Mouse (Mus musculus) Patski (cell line): Measurements from ENCODE around the gene Capzb. TPM values are rescaled to one million over a fixed set of nuclear protein-coding genes. Genes with fewer than 3 reads are reported as not detected.

Experiments used
- ATAC-seq: fragments of 100-300 bp; one replicate; pipeline ENCODE4 v1.8.0; 2021
- CTCF ChIA-PET: fragments of 350-600 bp; sonication (Branson Sonifier 250); formaldehyde crosslinking; loops from one replicate; lab custom pipeline; 2022; ENCODE audit warnings: inconsistent platforms; lab: Charles Lee
- POLR2A ChIA-PET: fragments of 350-600 bp; sonication (Branson Sonifier 250); formaldehyde crosslinking; loops from one replicate; lab custom pipeline; 2022; ENCODE audit warnings: antibody characterized with exemption, inconsistent platforms; lab: Charles Lee
- DNase-seq: peaks from one replicate; pipeline ENCODE4 v3.0.0-alpha.2; 2011; ENCODE audit warnings: low read depth, low spot score
- H3K27me3 ChIP-seq: fragments of 371-371 bp; one replicate; pipeline ENCODE4 v1.5.1; 2021
- CTCF ChIP-seq: fragments of 100-300 bp; IDR thresholded peaks from one replicate; pipeline ENCODE4 v1.5.1; 2021
- in situ Hi-C: fragments of 300-500 bp; cut with MboI; formaldehyde crosslinking; loops from 3 replicates; pipeline ENCODE4 v1.11.1; 2018; ENCODE audit warnings: low pct_unique_long_range_greater_than_20kb, mixed read lengths
- polyA plus RNA-seq: library from polyadenylated mRNA; unstranded; gene quantifications from one replicate; pipeline ENCODE4 v1.2.3, GENCODE M21; 2021

Capzb gene
- polyA plus RNA-seq, 1 experiment from 2014 or later: 305 TPM

DNA sequence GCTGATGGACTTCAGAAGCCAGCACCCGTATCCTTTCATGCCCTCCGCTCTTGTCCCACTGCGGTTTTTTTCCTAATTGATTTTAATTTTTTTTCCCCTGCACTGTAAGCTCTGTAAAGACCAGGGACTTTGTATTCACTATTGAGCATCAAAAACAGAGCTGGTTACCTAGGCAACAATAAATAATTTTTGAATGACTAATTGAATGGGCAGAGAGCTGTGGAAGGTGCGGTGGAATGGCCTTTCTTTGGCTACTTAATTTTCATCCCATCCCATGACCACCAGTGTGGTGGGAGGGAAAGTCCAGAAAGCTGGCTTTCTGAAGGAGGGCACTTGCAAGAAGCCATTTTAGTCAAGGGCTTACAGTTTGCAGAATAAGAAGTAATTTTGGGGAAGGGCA, 41.6 kb downstream of the Capzb start:
- in situ Hi-C loops: no loop called here
- ChIA-PET CTCF (interaction anchor here (0.7 to 0.9 kb wide), 2 partner anchors 10 to 13 kb away, joined by 3 read pairs; no protein-coding TSS in a partner anchor), POLR2A (interaction anchor here (0.6 kb wide), 1 partner anchor 11 kb away, joined by 4 read pairs; no protein-coding TSS in a partner anchor)
- ATAC-seq (no peak), DNase-seq (no peak)
- no peak for TF ChIP-seq CTCF
- no peaks in the 10 kb centered on the region for H3K27me3 ChIP-seq

- H3K27me3 ChIP-seq: no peaks in the 10 kb centered on the region
- ChIA-PET CTCF (no interaction called here), POLR2A (no interaction called here)
- no peak for TF ChIP-seq CTCF
- ATAC-seq (no peak), DNase-seq (no peak)
- in situ Hi-C loops: no loop called here
These were observed 42.9 kb downstream of the Capzb start for GRCm38 (mm10) chr4:139235556-139235955.

DNA sequence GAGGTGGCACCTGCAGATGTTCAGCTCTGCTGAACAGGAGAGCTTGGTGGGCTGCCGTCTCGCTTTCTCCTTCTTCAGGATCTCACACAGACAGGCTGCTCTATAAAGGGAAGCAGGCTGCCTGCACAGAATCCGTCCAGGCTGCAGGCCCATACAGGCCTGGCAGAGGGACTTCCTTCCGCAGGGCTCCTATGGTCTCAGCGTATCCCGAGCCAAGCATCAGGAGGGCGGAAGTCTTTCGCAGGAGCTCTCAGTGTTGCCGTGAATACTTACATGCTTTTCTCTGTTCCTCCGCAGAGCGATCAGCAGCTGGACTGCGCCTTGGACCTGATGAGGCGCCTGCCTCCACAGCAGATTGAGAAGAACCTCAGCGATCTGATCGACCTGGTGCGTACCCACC, 45.9 kb downstream of the Capzb start:
- H3K27me3 ChIP-seq: no peaks in the 10 kb centered on the region
- ATAC-seq (no peak), DNase-seq (no peak)
- POLR2A ChIA-PET: no interaction called here
- CTCF ChIA-PET: no interaction called here
- no peak for TF ChIP-seq CTCF
- in situ Hi-C loops: no loop called here

GRCm38 (mm10) chr4:139240334-139240733, 47.6 kb downstream of the Capzb start:
- POLR2A ChIA-PET: no interaction called here
- in situ Hi-C loops: no loop called here
- DNase-seq: no peak
- CTCF ChIA-PET: interaction anchor here (0.7 kb wide), 1 partner anchor 155 kb away, joined by 3 read pairs; no protein-coding TSS in a partner anchor
- no peak for ATAC-seq
- no peak for TF ChIP-seq CTCF
- no peaks in the 10 kb centered on the region for H3K27me3 ChIP-seq

GRCm38 (mm10) chr4:139241678-139242606, 49.2 kb downstream of the Capzb start:
- CTCF ChIA-PET: interaction anchor here (1.8 kb wide), 1 partner anchor 9 kb away, joined by 4 read pairs; no protein-coding TSS in a partner anchor

DNA sequence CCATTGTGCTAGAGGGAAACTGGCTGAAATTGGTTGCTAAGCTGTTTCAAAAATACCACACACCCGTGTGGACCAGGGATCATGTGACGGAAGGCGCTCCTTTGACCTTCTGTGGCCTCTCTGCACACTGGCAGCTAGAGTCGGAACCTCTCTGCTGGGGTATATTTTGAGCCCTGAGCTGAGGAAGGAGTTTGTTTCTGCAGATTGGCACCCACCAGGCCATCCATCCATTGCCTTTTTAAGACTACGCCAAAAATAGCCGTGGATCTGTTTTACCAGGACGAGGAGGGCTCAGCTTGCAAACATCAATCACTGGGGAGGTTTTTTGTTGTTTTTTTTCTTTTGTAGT, 49.9 kb downstream of the Capzb start:
- ATAC-seq: no peak
- ChIA-PET POLR2A (no interaction called here), CTCF (interaction anchor here (1.8 kb wide), 1 partner anchor 9 kb away, joined by 4 read pairs; no protein-coding TSS in a partner anchor)
- in situ Hi-C loops: no loop called here
- no peaks in the 10 kb centered on the region for H3K27me3 ChIP-seq
- DNase-seq: no peak
- TF ChIP-seq CTCF: no peak

More at GRCm38 (mm10) chr4:139241678-139242606, 49.2 kb downstream of the Capzb start:
- DNase-seq (no peak), ATAC-seq (no peak)
- in situ Hi-C loops: no loop called here
- no peak for TF ChIP-seq CTCF
- no peaks in the 10 kb centered on the region for H3K27me3 ChIP-seq
- POLR2A ChIA-PET: interaction anchor here (1.1 kb wide), 1 partner anchor 38 kb away, joined by 4 read pairs; no protein-coding TSS in a partner anchor

DNA sequence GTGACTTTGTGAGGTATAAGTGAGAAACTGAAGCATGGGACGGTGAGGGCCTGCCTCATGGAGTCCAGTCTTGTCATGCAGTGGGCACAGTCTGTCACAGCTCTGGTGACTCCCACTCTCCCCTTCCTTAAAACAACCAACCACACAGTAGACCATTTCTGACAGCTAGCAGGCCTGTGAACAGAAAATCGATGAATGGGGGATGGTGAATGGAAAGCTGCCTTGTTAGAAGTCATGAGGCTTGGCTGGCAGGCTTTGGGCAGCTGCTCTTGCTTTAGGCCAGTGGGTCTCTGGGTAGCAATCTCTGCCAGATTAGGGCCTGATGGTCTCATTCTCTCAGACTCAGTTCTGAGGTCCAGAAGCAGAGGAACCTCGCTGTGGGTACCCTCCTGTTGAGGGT, 51.5 kb downstream of the Capzb start:
- no peak for TF ChIP-seq CTCF
- H3K27me3 ChIP-seq: no peaks in the 10 kb centered on the region
- in situ Hi-C loops: no loop called here
- ATAC-seq (no peak), DNase-seq (no peak)
- ChIA-PET CTCF (interaction anchor here (0.8 to 1.3 kb wide), 3 partner anchors 10 to 23 kb away, joined by 3 read pairs; no protein-coding TSS in a partner anchor), POLR2A (interaction anchor here (0.6 kb wide), 1 partner anchor 107 kb away, joined by 3 read pairs; no protein-coding TSS in a partner anchor)

GRCm38 (mm10) chr4:139244766-139245165, 52.1 kb downstream of the Capzb start:
- CTCF ChIA-PET: interaction anchor here (1.2 kb wide), 1 partner anchor 11 kb away, joined by 3 read pairs; no protein-coding TSS in a partner anchor
- no peaks in the 10 kb centered on the region for H3K27me3 ChIP-seq
- no peak for DNase-seq
- POLR2A ChIA-PET: interaction anchor here (0.6 kb wide), 1 partner anchor 108 kb away, joined by 3 read pairs; no protein-coding TSS in a partner anchor
- ATAC-seq: no peak
- no peak for TF ChIP-seq CTCF
- in situ Hi-C loops: no loop called here

DNA sequence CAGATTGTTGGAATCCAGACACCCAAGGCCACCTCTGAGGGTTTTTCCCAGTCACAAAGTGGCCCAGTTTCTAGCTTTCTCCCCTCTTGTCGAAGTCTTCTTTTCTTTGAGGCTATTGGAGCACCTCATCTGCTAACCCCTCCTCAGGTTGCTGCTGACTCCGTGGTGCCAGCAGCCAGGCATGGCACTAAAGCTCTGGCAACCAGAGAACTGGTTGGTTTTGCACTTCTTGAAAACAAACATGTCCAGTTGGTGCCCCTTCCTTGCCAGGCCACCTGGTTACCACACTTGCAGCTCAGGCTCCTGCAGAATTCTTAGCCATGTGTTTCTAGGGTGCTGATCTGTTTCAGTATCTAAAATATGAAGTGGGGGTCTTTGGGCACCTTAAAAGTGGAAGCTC, 52.8 kb downstream of the Capzb start:
- in situ Hi-C loops: no loop called here
- DNase-seq: no peak
- ATAC-seq: no peak
- H3K27me3 ChIP-seq: no peaks in the 10 kb centered on the region
- CTCF ChIA-PET: no interaction called here
- POLR2A ChIA-PET: interaction anchor here (1.6 kb wide), 1 partner anchor 17 kb away, joined by 3 read pairs; no protein-coding TSS in a partner anchor
- no peak for TF ChIP-seq CTCF

GRCm38 (mm10) chr4:139246130-139246877, 53.6 kb downstream of the Capzb start:
- no peak for ATAC-seq
- DNase-seq: no peak
- in situ Hi-C loops: no loop called here

More at GRCm38 (mm10) chr4:139246130-139246877, 53.6 kb downstream of the Capzb start:
- CTCF ChIA-PET: interaction anchor here (1.4 kb wide), 1 partner anchor 26 kb away, joined by 3 read pairs; no protein-coding TSS in a partner anchor
- no peak for TF ChIP-seq CTCF
- H3K27me3 ChIP-seq: no peaks in the 10 kb centered on the region
- POLR2A ChIA-PET: interaction anchor here (1.6 kb wide), 1 partner anchor 18 kb away, joined by 3 read pairs; no protein-coding TSS in a partner anchor
